Mouse (Mus musculus) frontal cortex, adult (tissue): ENCODE measurements around the gene Csrp1.
A peak's percentile ranks its signal among the peaks of the same experiment; 100 is the strongest.

ENCODE experiments used
- ATAC-seq: cut with Nextera tagmentation; 2 replicates; pipeline ENCODE4 v1.9.2; 2017; ENCODE audit warnings: mild to moderate bottlenecking, moderate library complexity, mixed read lengths; ENCODE audit not compliant: low TSS enrichment

The Csrp1 gene

GRCm38 (mm10) chr1:135719983-135720382 lies at the start of gene Csrp1:
TSS of gene Csrp1 (plus strand) at chr1:135720061.
- no peak for ATAC-seq

GRCm38 (mm10) chr1:135670397-135671130 lies 49.3 kb upstream of the Csrp1 start:
- peak; percentile 94 for ATAC-seq

DNA sequence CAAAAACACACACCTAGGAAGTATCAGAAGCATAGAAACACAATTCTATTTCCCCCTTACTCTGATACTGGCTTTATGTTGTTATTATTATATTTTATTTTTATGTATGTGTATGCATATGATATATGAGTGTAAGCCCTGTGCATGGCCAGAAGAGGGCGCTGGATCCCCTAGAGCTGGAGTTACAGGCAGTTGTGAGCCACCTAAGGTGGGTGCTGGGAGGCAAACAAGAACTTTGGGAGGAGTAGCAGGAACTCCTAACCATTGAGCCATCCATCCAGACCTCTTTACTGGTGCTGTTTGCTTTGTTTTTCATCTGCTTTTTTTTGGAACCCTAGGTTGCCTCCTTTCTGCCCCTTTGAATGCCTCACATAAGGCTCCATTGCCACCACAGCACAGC lies 48.5 kb upstream of the Csrp1 start:
- no peak for ATAC-seq

GRCm38 (mm10) chr1:135671956-135672355 lies 47.9 kb upstream of the Csrp1 start:
- no peak for ATAC-seq

DNA sequence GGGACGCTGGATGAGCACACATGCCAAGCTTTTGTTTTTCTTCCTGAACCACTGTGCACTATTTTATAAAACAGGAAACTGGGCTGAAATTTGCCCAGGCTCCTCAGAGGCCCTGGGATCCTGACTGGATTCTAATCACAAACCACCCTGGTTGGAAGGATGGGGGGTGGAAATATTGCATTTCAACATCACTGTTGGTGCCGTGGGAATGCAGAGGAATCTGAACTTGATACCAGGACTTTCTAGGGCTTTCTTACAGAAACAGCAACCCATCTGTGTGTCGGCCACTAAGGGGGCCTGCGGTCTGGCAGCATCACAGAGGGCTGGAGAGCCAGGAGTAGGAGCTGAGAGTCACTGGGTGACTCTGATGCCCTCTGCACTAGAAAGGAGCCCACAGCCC lies 47.5 kb upstream of the Csrp1 start:
- ATAC-seq = no peak

DNA sequence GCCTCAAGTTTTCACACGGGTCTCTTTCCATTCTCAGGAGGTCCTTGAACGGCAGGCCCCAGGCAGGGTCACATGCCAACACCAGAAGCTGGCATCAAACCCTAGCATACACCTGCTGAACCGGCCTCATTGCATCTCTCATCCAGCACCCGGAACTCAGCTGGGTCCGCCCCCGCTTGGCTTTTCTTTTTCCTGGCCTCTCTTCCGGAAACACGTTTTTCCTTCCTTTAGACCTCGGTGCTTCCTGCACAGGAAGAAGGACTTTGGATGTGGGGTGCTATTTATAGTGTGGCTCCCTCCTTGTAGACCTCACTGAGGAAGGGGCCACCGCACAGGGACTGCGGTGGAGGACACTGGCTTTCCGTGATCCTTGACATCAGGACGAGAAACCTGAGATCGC lies 46.4 kb upstream of the Csrp1 start:
- ATAC-seq = no peak

DNA sequence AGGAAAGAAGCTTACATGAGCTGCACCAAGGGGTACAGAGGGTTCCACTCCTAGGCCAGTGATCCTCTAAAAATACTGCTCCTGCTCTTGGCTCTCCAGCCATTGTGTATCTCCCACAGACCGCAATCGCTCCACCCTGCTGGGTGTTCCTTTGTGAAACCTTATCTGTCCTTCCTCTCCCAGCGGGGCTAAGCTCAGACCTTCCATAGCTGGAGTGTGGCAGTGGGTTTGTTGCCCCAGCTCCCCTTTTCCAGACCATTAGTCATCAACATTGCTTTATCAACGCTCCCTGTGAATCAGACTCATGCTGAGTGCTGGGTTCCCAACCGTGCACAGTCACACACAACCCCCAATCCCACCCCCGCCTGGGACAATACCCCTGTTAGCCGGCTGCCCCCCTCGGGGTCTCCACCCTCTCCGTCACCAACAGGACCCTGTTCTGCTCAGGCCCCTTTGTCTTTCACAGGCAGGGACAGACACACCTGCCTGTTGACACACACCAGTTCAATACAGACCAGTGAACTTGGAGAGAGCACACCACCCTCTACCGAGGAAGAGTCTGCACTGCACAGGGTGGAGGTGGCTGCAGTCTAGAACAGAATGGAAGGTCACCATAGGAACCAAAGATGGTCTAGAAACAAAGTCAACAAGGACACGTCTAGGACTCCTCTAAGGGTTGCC lies 44.3 kb upstream of the Csrp1 start:
- no peak for ATAC-seq

GRCm38 (mm10) chr1:135676247-135676646 lies 43.6 kb upstream of the Csrp1 start:
- ATAC-seq = no peak

DNA sequence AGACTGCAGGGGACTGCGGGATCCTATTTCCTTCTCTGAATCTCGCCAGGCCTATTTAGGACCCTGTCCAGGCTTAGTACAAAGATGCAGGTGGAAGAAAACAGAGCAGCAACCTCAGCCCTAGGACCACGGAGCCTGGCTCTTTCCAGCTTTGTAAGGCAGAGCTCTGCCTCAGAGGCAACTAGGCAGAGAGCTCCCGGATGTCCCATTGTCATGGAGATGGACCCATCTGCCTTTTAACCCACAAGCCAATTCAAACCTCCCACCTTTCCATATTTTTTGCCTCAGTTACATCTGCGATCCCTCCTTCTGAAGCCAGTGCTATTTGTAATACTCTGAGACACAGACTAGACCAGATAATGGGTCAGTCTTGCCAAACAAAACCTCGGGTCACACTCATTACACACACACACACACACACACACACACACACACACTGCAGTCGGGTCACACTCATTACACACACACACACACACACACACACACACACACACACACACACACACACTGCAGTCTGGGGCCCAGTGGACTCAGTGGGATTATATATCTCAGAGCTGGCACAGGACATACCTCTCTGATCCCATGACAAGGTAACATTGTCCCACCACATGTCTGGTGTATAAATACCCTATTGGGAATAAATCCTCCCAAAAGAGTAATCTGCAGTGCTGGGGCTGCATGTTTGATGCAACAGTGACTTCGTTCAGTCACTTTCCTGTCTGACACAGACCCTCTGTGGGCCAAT lies 42.8 kb upstream of the Csrp1 start:
- ATAC-seq = no peak

DNA sequence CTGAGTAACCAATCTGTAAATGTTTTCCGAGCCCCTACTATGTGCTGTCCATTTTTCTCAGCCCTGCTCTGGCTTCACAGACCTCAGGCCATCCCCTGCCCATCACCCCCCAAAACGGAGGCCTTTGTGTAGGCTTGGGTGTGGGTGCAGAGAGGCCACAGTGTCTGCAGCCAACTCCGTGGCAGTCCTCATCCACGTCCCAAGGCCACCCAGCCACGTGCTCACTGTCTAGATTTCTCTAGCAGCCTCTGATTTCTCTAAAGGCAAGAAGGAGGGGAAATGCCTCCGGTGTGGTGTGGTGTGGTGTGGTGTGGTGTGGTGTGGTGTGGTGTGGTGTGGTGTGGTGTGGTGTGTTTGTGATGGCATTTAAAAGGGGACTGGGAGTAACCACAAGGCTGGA lies 41.7 kb upstream of the Csrp1 start:
- no peak for ATAC-seq

- ATAC-seq = no peak
These were observed 39.1 kb upstream of the Csrp1 start for GRCm38 (mm10) chr1:135680716-135681115.

GRCm38 (mm10) chr1:135681122-135681521 lies 38.7 kb upstream of the Csrp1 start:
- ATAC-seq = no peak

- no peak for ATAC-seq
These were observed 35.0 kb upstream of the Csrp1 start for GRCm38 (mm10) chr1:135684895-135685294.

- ATAC-seq = no peak
These were observed 34.5 kb upstream of the Csrp1 start for GRCm38 (mm10) chr1:135685316-135685715.

DNA sequence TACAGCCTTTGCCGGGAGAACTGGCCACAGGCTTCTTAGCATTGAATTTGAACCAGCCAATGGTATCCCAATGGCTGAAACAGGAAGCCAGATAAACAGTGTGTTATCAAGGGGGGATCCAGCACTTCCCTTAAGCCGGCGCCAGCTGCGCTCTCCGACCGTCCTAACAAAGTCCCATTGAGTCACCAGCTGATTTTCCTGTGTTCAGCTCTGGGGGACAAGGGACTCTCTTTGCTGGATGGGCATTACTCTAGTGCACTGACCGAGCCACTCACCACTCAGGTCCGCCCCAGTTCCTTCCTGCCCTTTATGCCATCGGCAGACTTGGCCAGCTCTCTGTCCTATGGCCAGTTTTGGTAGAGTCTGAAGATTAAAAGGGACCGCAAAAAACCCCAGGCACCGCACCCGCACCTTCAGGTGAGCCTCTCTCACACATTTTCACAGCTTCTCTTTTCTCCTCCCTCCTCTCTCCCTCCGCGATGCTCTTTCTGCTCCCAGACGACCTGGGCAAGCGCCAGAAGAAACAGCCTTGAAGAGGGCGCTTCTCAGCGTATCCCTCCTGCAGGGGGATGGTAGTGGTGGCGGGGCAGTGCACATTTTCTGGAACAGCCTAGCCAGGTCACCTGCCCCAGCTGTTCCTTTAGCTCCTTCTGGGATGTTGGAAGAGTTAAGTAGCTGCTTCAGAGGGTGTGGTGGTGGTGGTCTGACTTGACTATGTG lies 32.9 kb upstream of the Csrp1 start:
- 0 out of 2 replicates have a peak, but pooled peaks have one; percentile 13 for ATAC-seq

- ATAC-seq = peak; percentile 55
These were observed 31.9 kb upstream of the Csrp1 start for GRCm38 (mm10) chr1:135687771-135688492.

- ATAC-seq = no peak
These were observed 31.2 kb upstream of the Csrp1 start for GRCm38 (mm10) chr1:135688686-135689085.

- ATAC-seq = no peak
These were observed 29.0 kb upstream of the Csrp1 start for GRCm38 (mm10) chr1:135690784-135691416.

- peak; percentile 50 for ATAC-seq
These were observed 28.4 kb upstream of the Csrp1 start for GRCm38 (mm10) chr1:135691417-135691815.

GRCm38 (mm10) chr1:135694181-135694580 lies 25.7 kb upstream of the Csrp1 start:
- peak; percentile 24; the same call in 1 of the 2 replicates for ATAC-seq

GRCm38 (mm10) chr1:135697462-135697861 lies 22.4 kb upstream of the Csrp1 start:
- no peak for ATAC-seq
